Mouse (Mus musculus) thymus, postnatal 4 days (tissue): ENCODE data around the gene Vasn.

Experiments used
- DNase-seq: peaks from one replicate; pipeline ENCODE4 v3.0.0; 2021

Vasn gene

DNA sequence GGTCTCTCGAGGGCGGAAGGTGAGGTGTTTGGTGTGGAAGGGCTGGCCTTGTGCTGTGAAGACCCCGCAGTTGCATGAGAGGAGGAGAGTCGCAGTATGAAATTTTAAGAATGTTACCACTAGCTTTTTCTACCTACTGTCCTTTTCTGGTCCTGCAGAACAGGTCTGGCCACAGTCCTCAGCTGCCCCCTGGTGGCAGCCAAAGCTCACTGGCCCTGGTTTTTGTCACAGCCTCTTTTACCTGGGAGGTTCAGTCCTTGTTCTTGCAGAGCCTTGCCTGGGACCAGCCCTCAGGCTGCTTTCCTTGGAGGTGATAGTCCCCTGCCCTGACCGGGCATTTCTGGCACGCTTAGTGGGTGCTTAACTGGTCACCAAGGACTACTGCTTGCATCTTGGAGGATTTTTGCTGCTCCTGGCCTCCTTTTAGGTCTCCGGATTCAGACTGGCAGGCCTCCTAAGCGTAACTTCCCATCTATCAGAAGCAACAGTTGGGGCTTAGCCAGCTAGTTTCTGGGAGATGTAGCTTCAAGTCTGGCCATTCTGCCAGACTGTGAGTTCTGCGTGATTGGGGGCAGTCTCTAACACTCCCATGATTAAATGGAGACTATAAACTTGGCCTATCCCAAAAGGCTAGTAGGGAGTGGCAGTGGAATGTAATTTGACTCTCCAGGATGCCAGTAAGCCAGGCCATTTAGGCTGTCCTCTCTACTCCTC lies 31.8 kb upstream of the Vasn start:
- peak; percentile 91 for DNase-seq

GRCm38 (mm10) chr16:4608532-4609059 lies 31.1 kb upstream of the Vasn start:
- no peak for DNase-seq

GRCm38 (mm10) chr16:4611193-4611592 lies 28.5 kb upstream of the Vasn start:
- no peak for DNase-seq

GRCm38 (mm10) chr16:4611676-4612075 lies 28.1 kb upstream of the Vasn start:
- DNase-seq: no peak

DNA sequence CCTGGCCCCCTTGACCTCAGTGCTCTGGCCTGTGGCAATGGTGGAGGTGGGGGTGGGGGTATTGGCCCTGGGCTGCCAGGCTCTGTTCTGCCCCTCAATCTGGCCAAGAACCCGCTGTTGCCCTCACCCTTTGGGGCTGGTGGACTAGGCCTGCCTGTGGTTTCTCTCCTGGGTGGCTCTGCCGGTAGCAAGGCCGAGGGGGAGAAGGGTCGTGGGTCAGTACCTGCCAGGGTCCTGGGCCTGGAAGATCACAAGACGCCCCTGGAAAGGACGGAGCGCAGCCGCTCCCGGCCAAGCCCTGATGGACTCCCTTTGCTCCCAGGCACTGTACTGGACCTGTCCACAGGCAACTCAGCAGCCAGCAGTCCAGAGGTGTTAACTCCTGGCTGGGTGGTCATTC lies 26.0 kb upstream of the Vasn start:
- DNase-seq: no peak

GRCm38 (mm10) chr16:4614639-4615038 lies 25.1 kb upstream of the Vasn start:
- DNase-seq: no peak

- no peak for DNase-seq
These were observed 24.4 kb upstream of the Vasn start for GRCm38 (mm10) chr16:4615297-4615696.

DNA sequence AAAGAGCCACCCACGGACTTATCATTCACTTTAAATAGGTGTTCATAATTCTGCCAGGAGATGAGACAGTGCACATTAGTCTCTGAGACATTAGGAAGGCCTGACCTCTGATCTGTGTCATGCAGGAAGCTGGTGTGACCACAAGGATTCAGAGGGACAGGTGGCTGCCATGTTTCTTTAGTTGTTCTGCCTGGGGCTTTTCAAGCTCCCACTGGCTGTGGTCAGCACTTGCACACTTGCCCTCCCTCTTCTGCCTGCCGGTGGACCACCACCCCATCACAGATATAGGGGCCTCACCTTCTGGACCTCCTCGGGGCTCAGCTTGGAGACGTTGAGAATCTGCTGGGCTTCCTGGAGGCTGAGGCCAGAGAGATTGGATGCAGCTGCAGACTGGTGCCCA lies 22.9 kb upstream of the Vasn start:
- no peak for DNase-seq

DNA sequence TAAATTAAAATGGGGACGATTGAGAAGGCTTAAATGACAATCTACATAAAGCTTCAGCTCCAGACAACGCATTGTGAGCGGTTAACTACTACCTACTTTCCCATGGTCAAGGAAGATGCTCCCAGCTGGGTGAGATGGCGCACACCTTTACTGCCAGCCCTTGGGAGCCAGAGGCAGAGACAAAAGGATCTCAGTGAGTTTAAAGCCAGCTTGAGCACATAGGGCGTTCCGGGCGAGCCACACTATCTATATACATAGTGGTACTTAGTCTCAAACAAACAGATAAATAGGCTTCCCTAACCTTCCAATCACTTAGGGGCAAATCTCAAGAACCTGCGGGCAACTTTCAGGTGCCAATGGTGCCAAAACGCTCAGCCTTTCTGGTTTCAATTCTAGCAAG lies 15.7 kb upstream of the Vasn start:
- no peak for DNase-seq

GRCm38 (mm10) chr16:4624481-4625110 lies 15.1 kb upstream of the Vasn start, which contains the start of gene Pam16:
TSS of gene Pam16 (minus strand) at chr16:4624988.
- peak; percentile 93 for DNase-seq

DNA sequence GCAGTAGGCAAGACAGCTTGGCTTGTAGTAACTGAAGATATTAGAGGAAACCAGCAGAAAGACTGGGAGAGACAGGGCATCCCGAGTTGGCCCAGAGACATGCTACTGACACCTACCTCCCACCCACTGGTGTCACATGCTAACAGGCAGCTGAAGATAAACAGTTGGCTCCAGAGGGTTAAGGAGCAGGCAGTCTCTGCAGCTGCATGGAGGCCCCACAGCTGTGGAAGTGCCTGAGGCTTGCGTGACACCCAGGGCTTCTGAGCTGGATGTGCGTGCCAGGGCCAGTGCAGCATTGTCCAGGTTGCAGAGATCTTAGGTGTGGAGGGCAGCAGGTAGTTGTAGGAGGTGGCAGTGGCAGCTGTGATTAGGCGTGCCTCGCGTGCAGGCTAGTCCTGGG lies 12.6 kb upstream of the Vasn start:
- DNase-seq: no peak

- DNase-seq: no peak
These were observed 10.8 kb upstream of the Vasn start for GRCm38 (mm10) chr16:4628898-4629419.

DNA sequence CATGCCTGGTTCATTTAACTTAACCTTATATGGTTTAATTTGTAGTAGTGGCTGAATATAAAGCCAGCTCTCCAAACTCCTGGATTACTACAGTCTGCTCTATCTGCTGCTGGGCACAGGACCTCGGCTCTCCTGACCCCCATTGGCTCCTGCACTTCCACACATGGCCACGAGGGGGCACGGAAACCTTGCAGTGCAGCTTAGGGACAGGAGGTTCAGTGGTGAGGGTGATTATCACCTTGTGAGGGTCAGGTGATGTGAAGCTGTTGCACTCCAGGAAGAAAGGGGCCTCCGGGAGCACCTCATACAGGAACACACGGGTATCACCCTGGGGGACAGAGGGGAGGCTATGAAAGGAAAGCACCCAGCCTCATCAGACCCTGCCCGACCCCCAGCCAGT lies 9.8 kb upstream of the Vasn start:
- peak; percentile 91 for DNase-seq

- DNase-seq: peak; percentile 54
These were observed 7.7 kb upstream of the Vasn start for GRCm38 (mm10) chr16:4632050-4632449.

DNA sequence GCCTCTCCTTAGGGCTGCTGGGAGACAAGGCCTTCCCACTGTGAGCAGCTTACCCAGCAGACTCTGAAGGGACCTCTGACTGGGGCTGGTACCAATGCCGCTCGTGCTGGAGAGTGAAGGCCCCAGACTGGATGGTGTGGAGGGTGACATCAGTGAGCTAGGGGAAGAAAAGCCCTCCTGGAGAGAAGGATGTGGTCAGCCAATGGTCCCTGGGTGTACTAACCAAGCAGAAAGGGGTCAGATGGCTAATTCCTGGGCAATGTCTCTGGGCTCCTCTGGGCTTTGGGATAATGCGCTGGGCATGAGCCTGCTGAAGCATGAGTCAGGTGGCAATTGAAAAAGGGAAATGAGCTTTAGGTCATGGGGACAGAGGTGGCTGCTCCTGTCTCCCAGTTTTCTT lies 6.1 kb upstream of the Vasn start:
- no peak for DNase-seq

- no peak for DNase-seq
These were observed 5.1 kb upstream of the Vasn start for GRCm38 (mm10) chr16:4634681-4635080.

GRCm38 (mm10) chr16:4635760-4636159 lies 4.0 kb upstream of the Vasn start:
- DNase-seq: no peak

- DNase-seq: no peak
These were observed 800 bp upstream of the Vasn start for GRCm38 (mm10) chr16:4638891-4639390.

- no peak for DNase-seq
These were observed 695 bp downstream of the Vasn start for GRCm38 (mm10) chr16:4640267-4641005.

- no peak for DNase-seq
These were observed 1.5 kb downstream of the Vasn start for GRCm38 (mm10) chr16:4641119-4641838.

- no peak for DNase-seq
These were observed 2.4 kb downstream of the Vasn start for GRCm38 (mm10) chr16:4642190-4642589.

GRCm38 (mm10) chr16:4642937-4643336 lies 3.2 kb downstream of the Vasn start:
- no peak for DNase-seq
